Mouse (Mus musculus): ENCODE data around the gene Ndufa7. TPM values are rescaled to one million over a fixed set of nuclear protein-coding genes. Genes with fewer than 3 reads are reported as not detected.

Ndufa7 gene
- 455 TPM for polyA plus RNA-seq (2015; fragmentation: Illumina TruSeq; extraction: RNeasy Lipid Tissue Mini Kit (QIAGEN cat#74804); ENCODE audit: low read depth, low replicate concordance)

GRCm38 (mm10) chr17:33824084-33824996 lies at the start of gene Ndufa7, which contains the start of gene Rps28:
Ndufa7 (plus strand) TSS chr17:33824572.
Rps28 (minus strand) TSS chr17:33824562.

DNA sequence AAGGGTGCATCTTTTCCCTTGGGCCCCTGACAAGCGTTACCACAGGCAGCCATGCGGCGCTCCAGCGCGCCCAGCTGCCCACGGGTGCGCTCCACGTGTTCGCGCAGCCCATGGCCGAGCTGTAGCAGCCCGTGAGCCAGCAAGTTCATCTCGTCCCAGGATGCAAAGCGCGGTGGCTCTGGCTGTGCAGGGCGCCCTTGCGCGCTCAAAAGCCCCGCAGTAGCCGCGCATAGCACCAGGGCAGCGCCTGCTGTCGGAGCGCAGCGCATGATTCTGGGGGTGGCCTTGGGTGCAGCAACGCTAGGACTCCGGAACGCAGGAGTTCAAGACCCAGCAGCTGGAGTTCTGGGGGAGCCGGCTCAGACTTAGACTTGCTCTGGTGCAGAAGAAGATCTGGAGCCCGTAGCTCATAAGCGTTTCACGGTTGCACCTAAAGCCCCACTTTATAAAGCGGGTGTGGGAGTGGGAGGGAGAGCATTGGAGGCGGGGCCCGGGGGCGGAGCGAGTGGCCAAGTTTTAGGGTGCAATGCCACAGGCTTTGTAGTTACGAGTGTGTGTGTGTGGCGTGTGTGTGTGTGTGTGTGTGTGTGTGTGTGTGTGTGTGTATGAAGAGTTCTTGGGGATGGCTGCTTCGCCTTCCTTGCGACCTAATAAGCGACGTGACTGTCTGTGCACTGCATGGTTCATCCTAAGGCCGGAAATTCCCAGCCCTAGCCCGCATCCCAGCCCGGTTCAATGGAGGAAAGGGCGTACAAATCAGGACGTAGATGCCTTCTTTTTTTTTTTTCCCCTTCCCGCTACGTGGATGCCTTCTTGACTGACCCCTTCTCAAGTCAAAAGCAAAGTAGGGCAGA lies 43.0 kb upstream of the Ndufa7 start, which contains the start of gene Angptl4:
Gene Angptl4 (minus strand): TSS at position 707 of the 854 bp plus-strand sequence.

DNA sequence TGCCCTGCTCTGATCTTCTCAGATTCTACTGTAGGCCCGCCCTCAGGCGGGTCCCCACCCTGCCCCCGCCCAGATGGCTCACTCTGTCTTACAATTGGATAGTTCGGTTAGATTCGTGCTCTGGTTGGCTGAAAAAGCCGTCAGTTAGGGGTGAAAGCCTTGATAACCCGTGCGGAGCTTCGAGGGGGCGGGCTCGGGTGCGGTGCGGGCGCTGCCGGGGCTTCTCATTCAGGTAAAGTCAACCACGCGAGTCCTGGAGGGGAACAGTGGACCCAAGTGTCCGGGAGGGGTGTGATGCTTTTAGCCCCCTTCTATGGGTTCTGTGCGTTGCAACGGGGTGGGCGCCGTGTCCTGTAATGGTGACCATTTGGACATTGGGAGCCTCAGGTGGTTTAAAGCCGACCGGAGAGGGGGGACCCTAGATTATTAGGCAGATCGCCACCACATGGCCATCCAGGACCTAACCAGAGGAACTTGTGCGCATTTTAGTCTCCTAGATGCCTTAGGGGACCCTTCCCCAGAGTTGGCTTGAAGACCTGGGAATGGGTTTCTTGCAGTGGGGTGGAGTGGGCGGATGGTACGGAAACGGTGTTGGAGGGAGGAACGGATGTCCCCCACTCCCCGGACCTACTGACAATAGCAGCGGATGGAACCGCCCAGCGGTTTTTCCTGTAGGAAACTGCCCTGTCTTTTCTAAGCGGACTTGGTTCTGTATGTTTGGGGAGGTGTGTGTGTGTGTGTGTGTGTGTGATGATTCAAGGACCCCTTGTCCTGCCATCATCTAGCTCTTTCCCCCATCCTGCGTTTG lies 13.8 kb upstream of the Ndufa7 start, which contains the start of gene Kank3:
Gene Kank3 (plus strand): TSS at position 186 of the 808 bp plus-strand sequence.

GRCm38 (mm10) chr17:33842966-33843795 lies 18.8 kb downstream of the Ndufa7 start, which contains the start of gene Cd320:
Cd320 (plus strand) TSS chr17:33843091.

DNA sequence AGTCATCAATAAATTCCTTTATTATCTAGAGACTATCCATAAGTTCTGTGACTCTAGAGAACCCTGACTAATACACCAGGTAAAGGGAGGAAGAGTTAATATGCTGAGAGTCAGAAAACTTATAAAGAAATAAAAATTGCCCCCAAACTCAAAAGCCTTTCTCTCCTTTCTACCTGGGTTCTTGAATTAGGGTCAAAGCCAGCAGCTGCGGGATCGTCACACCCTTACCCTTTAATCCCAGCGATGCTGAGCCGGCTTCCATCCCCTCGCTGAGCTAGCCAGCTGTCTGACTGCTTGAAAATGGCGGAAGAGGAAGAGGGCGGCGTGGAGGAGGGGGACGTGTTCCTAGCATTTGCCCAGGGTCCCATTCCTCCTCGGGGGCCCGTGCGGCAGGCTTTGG lies 49.2 kb downstream of the Ndufa7 start, which contains the start of gene Gm7029:
Gene Gm7029 (plus strand): TSS at position 301 of the 400 bp plus-strand sequence.

Other genes starting within 250 kb of the Ndufa7 start
- gene Zfp414, start 195.5 kb upstream of the Ndufa7 start, polyA plus RNA-seq (2015; fragmentation: Illumina TruSeq; extraction: RNeasy Lipid Tissue Mini Kit (QIAGEN cat#74804); ENCODE audit: low read depth, low replicate concordance), result 36.4 TPM
- gene Pram1, start 186.5 kb upstream of the Ndufa7 start, polyA plus RNA-seq (2015; fragmentation: Illumina TruSeq; extraction: RNeasy Lipid Tissue Mini Kit (QIAGEN cat#74804); ENCODE audit: low read depth, low replicate concordance), result not detected
- 103 TPM for gene Hnrnpm, start 137.7 kb upstream of the Ndufa7 start, polyA plus RNA-seq (2015; fragmentation: Illumina TruSeq; extraction: RNeasy Lipid Tissue Mini Kit (QIAGEN cat#74804); ENCODE audit: low read depth, low replicate concordance)
- 123 TPM for gene March2, start 105.9 kb upstream of the Ndufa7 start, polyA plus RNA-seq (2015; fragmentation: Illumina TruSeq; extraction: RNeasy Lipid Tissue Mini Kit (QIAGEN cat#74804); ENCODE audit: low read depth, low replicate concordance)
- 275 TPM for gene Rab11b, start 64.0 kb upstream of the Ndufa7 start, polyA plus RNA-seq (2015; fragmentation: Illumina TruSeq; extraction: RNeasy Lipid Tissue Mini Kit (QIAGEN cat#74804); ENCODE audit: low read depth, low replicate concordance)
- gene Angptl4, start 42.7 kb upstream of the Ndufa7 start, polyA plus RNA-seq (2015; fragmentation: Illumina TruSeq; extraction: RNeasy Lipid Tissue Mini Kit (QIAGEN cat#74804); ENCODE audit: low read depth, low replicate concordance), result 4.1 TPM
- 37.8 TPM for gene Kank3, start 14.1 kb upstream of the Ndufa7 start, polyA plus RNA-seq (2015; fragmentation: Illumina TruSeq; extraction: RNeasy Lipid Tissue Mini Kit (QIAGEN cat#74804); ENCODE audit: low read depth, low replicate concordance)
- 822 TPM for gene Rps28, start within 50 bp of the Ndufa7 start, polyA plus RNA-seq (2015; fragmentation: Illumina TruSeq; extraction: RNeasy Lipid Tissue Mini Kit (QIAGEN cat#74804); ENCODE audit: low read depth, low replicate concordance)
- gene Cd320, start 18.5 kb downstream of the Ndufa7 start, polyA plus RNA-seq (2015; fragmentation: Illumina TruSeq; extraction: RNeasy Lipid Tissue Mini Kit (QIAGEN cat#74804); ENCODE audit: low read depth, low replicate concordance), result 25.9 TPM
- gene Gm7029, start 49.3 kb downstream of the Ndufa7 start, polyA plus RNA-seq (2015; fragmentation: Illumina TruSeq; extraction: RNeasy Lipid Tissue Mini Kit (QIAGEN cat#74804); ENCODE audit: low read depth, low replicate concordance), result not detected
- 1.2 TPM for gene Kifc1, start 66.1 kb downstream of the Ndufa7 start, polyA plus RNA-seq (2015; fragmentation: Illumina TruSeq; extraction: RNeasy Lipid Tissue Mini Kit (QIAGEN cat#74804); ENCODE audit: low read depth, low replicate concordance)
- gene Platr17, start 80.6 kb downstream of the Ndufa7 start, polyA plus RNA-seq (2015; fragmentation: Illumina TruSeq; extraction: RNeasy Lipid Tissue Mini Kit (QIAGEN cat#74804); ENCODE audit: low read depth, low replicate concordance), result 1.1 TPM
- gene Daxx, start 84.8 kb downstream of the Ndufa7 start, polyA plus RNA-seq (2015; fragmentation: Illumina TruSeq; extraction: RNeasy Lipid Tissue Mini Kit (QIAGEN cat#74804); ENCODE audit: low read depth, low replicate concordance), result 20.5 TPM
- 19.5 TPM for gene Tapbp, start 91.3 kb downstream of the Ndufa7 start, polyA plus RNA-seq (2015; fragmentation: Illumina TruSeq; extraction: RNeasy Lipid Tissue Mini Kit (QIAGEN cat#74804); ENCODE audit: low read depth, low replicate concordance)
- gene Zbtb22, start 91.3 kb downstream of the Ndufa7 start, polyA plus RNA-seq (2015; fragmentation: Illumina TruSeq; extraction: RNeasy Lipid Tissue Mini Kit (QIAGEN cat#74804); ENCODE audit: low read depth, low replicate concordance), result 25.3 TPM
- gene Rgl2, start 105.0 kb downstream of the Ndufa7 start, polyA plus RNA-seq (2015; fragmentation: Illumina TruSeq; extraction: RNeasy Lipid Tissue Mini Kit (QIAGEN cat#74804); ENCODE audit: low read depth, low replicate concordance), result 73.9 TPM
- 145 TPM for gene Pfdn6, start 115.8 kb downstream of the Ndufa7 start, polyA plus RNA-seq (2015; fragmentation: Illumina TruSeq; extraction: RNeasy Lipid Tissue Mini Kit (QIAGEN cat#74804); ENCODE audit: low read depth, low replicate concordance)
- gene Wdr46, start 116.1 kb downstream of the Ndufa7 start, polyA plus RNA-seq (2015; fragmentation: Illumina TruSeq; extraction: RNeasy Lipid Tissue Mini Kit (QIAGEN cat#74804); ENCODE audit: low read depth, low replicate concordance), result 10.6 TPM
- gene B3galt4, start 126.9 kb downstream of the Ndufa7 start, polyA plus RNA-seq (2015; fragmentation: Illumina TruSeq; extraction: RNeasy Lipid Tissue Mini Kit (QIAGEN cat#74804); ENCODE audit: low read depth, low replicate concordance), result 6.7 TPM
- 65.0 TPM for gene Vps52, start 131.2 kb downstream of the Ndufa7 start, polyA plus RNA-seq (2015; fragmentation: Illumina TruSeq; extraction: RNeasy Lipid Tissue Mini Kit (QIAGEN cat#74804); ENCODE audit: low read depth, low replicate concordance)
- 1,085 TPM for gene Rps18, start 131.4 kb downstream of the Ndufa7 start, polyA plus RNA-seq (2015; fragmentation: Illumina TruSeq; extraction: RNeasy Lipid Tissue Mini Kit (QIAGEN cat#74804); ENCODE audit: low read depth, low replicate concordance)
- 54.0 TPM for gene H2-K1, start 175.8 kb downstream of the Ndufa7 start, polyA plus RNA-seq (2015; fragmentation: Illumina TruSeq; extraction: RNeasy Lipid Tissue Mini Kit (QIAGEN cat#74804); ENCODE audit: low read depth, low replicate concordance)
- 43.2 TPM for gene Ring1, start 200.1 kb downstream of the Ndufa7 start, polyA plus RNA-seq (2015; fragmentation: Illumina TruSeq; extraction: RNeasy Lipid Tissue Mini Kit (QIAGEN cat#74804); ENCODE audit: low read depth, low replicate concordance)
- 71.2 TPM for gene H2-Ke6, start 203.5 kb downstream of the Ndufa7 start, polyA plus RNA-seq (2015; fragmentation: Illumina TruSeq; extraction: RNeasy Lipid Tissue Mini Kit (QIAGEN cat#74804); ENCODE audit: low read depth, low replicate concordance)
- 90.9 TPM for gene Slc39a7, start 207.1 kb downstream of the Ndufa7 start, polyA plus RNA-seq (2015; fragmentation: Illumina TruSeq; extraction: RNeasy Lipid Tissue Mini Kit (QIAGEN cat#74804); ENCODE audit: low read depth, low replicate concordance)
- gene Rxrb, start 207.2 kb downstream of the Ndufa7 start, polyA plus RNA-seq (2015; fragmentation: Illumina TruSeq; extraction: RNeasy Lipid Tissue Mini Kit (QIAGEN cat#74804); ENCODE audit: low read depth, low replicate concordance), result 71.9 TPM
- 8.4 TPM for gene Col11a2, start 214.9 kb downstream of the Ndufa7 start, polyA plus RNA-seq (2015; fragmentation: Illumina TruSeq; extraction: RNeasy Lipid Tissue Mini Kit (QIAGEN cat#74804); ENCODE audit: low read depth, low replicate concordance)